In the genomic region with DNA sequence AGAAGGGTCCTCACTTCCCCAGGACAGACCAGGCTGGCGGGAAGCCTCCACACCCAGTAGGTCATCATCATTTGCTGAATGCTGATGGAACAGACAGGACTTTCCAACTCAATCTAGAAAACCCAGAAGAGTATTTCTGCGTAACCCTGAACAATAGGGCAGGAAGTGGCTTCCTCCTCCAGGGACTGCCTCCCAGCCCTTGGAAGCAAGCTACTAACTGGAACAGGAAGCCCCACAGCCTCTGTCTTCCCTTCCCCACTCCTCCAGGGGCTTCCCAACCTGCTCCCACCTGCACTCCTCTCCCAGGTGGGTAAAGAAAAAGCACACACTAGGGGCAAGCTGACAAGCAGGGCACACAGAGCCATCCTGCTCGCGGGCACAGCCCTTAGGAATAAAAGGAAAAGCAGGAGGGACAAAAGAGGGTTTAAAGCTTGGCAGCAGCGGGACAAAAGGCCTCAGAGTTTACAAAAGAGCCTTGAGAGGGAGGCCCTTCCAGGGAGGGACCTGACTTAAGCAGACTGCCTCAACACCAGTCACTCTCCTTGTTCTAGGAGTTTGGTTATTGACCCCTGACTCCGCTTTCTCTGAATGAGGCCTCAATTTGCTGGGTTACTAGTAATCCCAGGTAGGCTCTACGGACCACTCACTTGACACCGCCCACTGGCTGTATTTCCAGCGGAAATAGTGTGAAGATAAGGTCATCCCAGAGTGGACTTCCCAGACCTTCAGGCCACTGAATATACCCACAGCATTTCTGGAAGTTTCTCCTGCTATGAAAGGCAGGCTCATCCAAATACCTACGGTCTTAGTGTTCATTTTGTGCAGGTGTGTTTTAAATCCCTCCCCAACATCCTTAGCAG, we compare ENCODE assay signal across 8 mouse cellular contexts. TPM values are rescaled to one million over a fixed set of nuclear protein-coding genes. Genes with fewer than 3 reads are reported as not detected.
A peak's percentile ranks its signal among the peaks of the same experiment; 100 is the strongest.
DNase-seq lines count a peak whose midpoint lies in the region; ATAC-seq and TF ChIP-seq lines count a peak whose summit lies in the region.

No protein-coding gene starts in this region.

- no peaks in the 10 kb centered on the region for H3K9me3 ChIP-seq in kidney, postnatal 0 days (replicated peaks; ENCODE audit: low read length)
- no peaks in the 10 kb centered on the region for H3K9me3 ChIP-seq in midbrain, embryonic 13.5 days

- H3K4me3 ChIP-seq in kidney, postnatal 0 days (replicated peaks; ENCODE audit: low read depth, low read length): no peak overlapping the region
- H3K4me3 ChIP-seq in midbrain, embryonic 13.5 days (replicated peaks): no peak overlapping the region

- no peaks in the 10 kb centered on the region for H3K36me3 ChIP-seq in kidney, postnatal 0 days (ENCODE audit: insufficient read depth, low read length)
- peaks cover 8% of the 10 kb centered on the region for H3K36me3 ChIP-seq in midbrain, embryonic 13.5 days

- peak overlapping the region; percentile 13; the same call in 1 of the 2 replicates for H3K4me2 ChIP-seq in kidney, postnatal 0 days (ENCODE audit: low read length)
- H3K4me2 ChIP-seq in midbrain, embryonic 13.5 days (replicated peaks): peak overlapping the region; percentile 3; the same call in 1 of the 2 replicates

- H3K27ac ChIP-seq in kidney, postnatal 0 days: peak overlapping the region; percentile 96
- H3K27ac ChIP-seq in midbrain, embryonic 13.5 days: peak overlapping the region; percentile 93

- TF ChIP-seq CTCF in kidney, postnatal 0 days (IDR thresholded peaks at IDR 0.05; ENCODE audit: low read depth): no peak

- H3K27me3 ChIP-seq in kidney, postnatal 0 days (ENCODE audit: insufficient read depth, low read length): no peaks in the 10 kb centered on the region
- 0 out of 2 replicates have a peak, but pooled peaks cover under 1% of the 10 kb centered on the region for H3K27me3 ChIP-seq in midbrain, embryonic 13.5 days

- peaks cover 15% of the 10 kb centered on the region; the same call in 1 of the 2 replicates for H3K4me1 ChIP-seq in kidney, postnatal 0 days (replicated peaks; ENCODE audit: insufficient read depth, low read length)
- peaks cover 44% of the 10 kb centered on the region for H3K4me1 ChIP-seq in midbrain, embryonic 13.5 days (replicated peaks)

- WGBS in kidney, postnatal 0 days: 46% methylated on average over 10 of the region's 10 CpGs
- WGBS in midbrain, embryonic 13.5 days: 11% methylated on average over 10 of the region's 10 CpGs

- ATAC-seq in kidney, postnatal 0 days (replicated peaks; ENCODE audit: low FRiP score, low read depth): no peak
- no peak for ATAC-seq in midbrain, embryonic 13.5 days
- no peak for ATAC-seq in inflammation-experienced regulatory T-cells, adult 6 months

- 0 out of 2 replicates have a peak overlapping the region, but pooled peaks have one; percentile 37 for H3K9ac ChIP-seq in kidney, postnatal 0 days (ENCODE audit: low read depth, low read length)
- peak overlapping the region; percentile 43 for H3K9ac ChIP-seq in midbrain, embryonic 13.5 days (replicated peaks)

- peak; percentile 37 for DNase-seq in adrenal gland, postnatal 14 days
- DNase-seq in adrenal gland, adult (ENCODE audit: inconsistent age in 2 of 2, low spot score in 1 of 2): no peak
- DNase-seq in heart, adult 9 months (ENCODE audit: low spot score in 2 of 2): peak; percentile 60 to 80
- DNase-seq in kidney, postnatal 0 days (ENCODE audit: low spot score): peak; percentile 68
- DNase-seq in urinary bladder, postnatal 25 days (ENCODE audit: low spot score): no peak
- no peak for DNase-seq in spleen, postnatal 36 days (ENCODE audit: low spot score in 2 of 2)

RNA-seq across cellular contexts. Expression of a gene that starts 1.6 kb away (rescaled TPM):
- 27.1 and 28.8 TPM in 2 replicates for total RNA-seq in adrenal gland, postnatal 14 days (2021)
- 13.8 and 15.2 TPM in 2 replicates for polyA plus RNA-seq in kidney, postnatal 0 days (2015; fragmentation: Nextera tagmentation; extraction: Ambion mirVana)
- 39.5 and 40.7 TPM in 2 replicates for polyA plus RNA-seq in midbrain, embryonic 13.5 days (2015; fragmentation: Nextera tagmentation; extraction: Ambion mirVana)
- polyA plus RNA-seq in inflammation-experienced regulatory T-cells, adult 6 months (2017; shearing (Covaris generic)): 10 to 100 TPM in 1 of 3 experiments, 1 to 10 TPM in 2; 6.2 to 10.4 (median 8.1) TPM

RNA-seq across cellular contexts. Expression of a gene that starts 27.9 kb away (rescaled TPM):
- total RNA-seq in adrenal gland, postnatal 14 days (2021): 82.8 and 90.1 TPM in 2 replicates
- polyA plus RNA-seq in kidney, postnatal 0 days (2015; fragmentation: Nextera tagmentation; extraction: Ambion mirVana): 121 and 130 TPM in 2 replicates
- polyA plus RNA-seq in midbrain, embryonic 13.5 days (2015; fragmentation: Nextera tagmentation; extraction: Ambion mirVana): 254 and 270 TPM in 2 replicates
- polyA plus RNA-seq in inflammation-experienced regulatory T-cells, adult 6 months (2017; shearing (Covaris generic)): 100 to 1,000 TPM in 1 of 3 experiments, 10 to 100 TPM in 2; 97.2 to 105 (median 98.5) TPM

RNA-seq across cellular contexts. Expression of a gene that starts 35.3 kb away (rescaled TPM):
- total RNA-seq in adrenal gland, postnatal 14 days (2021): 3.3 and 6.3 TPM in 2 replicates
- polyA plus RNA-seq in kidney, postnatal 0 days (2015; fragmentation: Nextera tagmentation; extraction: Ambion mirVana): 11.2 and 12.3 TPM in 2 replicates
- 0.87 and 1.1 TPM in 2 replicates for polyA plus RNA-seq in midbrain, embryonic 13.5 days (2015; fragmentation: Nextera tagmentation; extraction: Ambion mirVana)
- polyA plus RNA-seq in inflammation-experienced regulatory T-cells, adult 6 months (2017; shearing (Covaris generic)): under 1 TPM in 2 of 3 experiments, not detected in 1; 0.29 to 0.65 TPM

Comparison
In these comparisons a context has a peak if more than half of its experiments do, and no peak if none do; other contexts are left out.
1. DNase-seq: peak in adrenal gland, postnatal 14 days (single experiment), heart, adult 9 months (2 of 2) and kidney, postnatal 0 days (single experiment); none in adrenal gland, adult (0 of 2), urinary bladder, postnatal 25 days (single experiment) and spleen, postnatal 36 days (0 of 2).